Mouse (Mus musculus) limb, embryonic 11.5 days (tissue): ENCODE data around the gene Nol4l. TPM values are rescaled to one million over a fixed set of nuclear protein-coding genes. Genes with fewer than 3 reads are reported as not detected.

ENCODE experiments used
- ATAC-seq: fragments of 200-750 bp; cut with Nextera tagmentation; 2 replicates; pipeline ENCODE4 v1.8.0; 2017; ENCODE audit warnings: low read depth; ENCODE audit not compliant: insufficient number of reproducible peaks, low FRiP score, low TSS enrichment
- DNase-seq: peaks from one replicate; pipeline ENCODE4 v3.0.0-alpha.2; 2015; ENCODE audit warnings: low spot score
- H3K27ac ChIP-seq: fragments of 300-500 bp; sonication (generic); replicated peaks from 2 replicates; pipeline ENCODE4 v1.5.1; 2014; ENCODE audit warnings: low read depth, mild to moderate bottlenecking, low read length
- H3K27me3 ChIP-seq: fragments of 300-500 bp; sonication (generic); 2 replicates; pipeline ENCODE4 v1.6.1; 2014; ENCODE audit warnings: mild to moderate bottlenecking, low read length, mixed read lengths; ENCODE audit not compliant: control insufficient read depth, insufficient read depth
- H3K36me3 ChIP-seq: fragments of 300-500 bp; sonication (generic); 2 replicates; pipeline ENCODE4 v1.6.1; 2014; ENCODE audit warnings: mild to moderate bottlenecking, low read length, moderate library complexity, mixed read lengths; ENCODE audit not compliant: control insufficient read depth, insufficient read depth
- H3K4me1 ChIP-seq: fragments of 300-500 bp; sonication (generic); 2 replicates; pipeline ENCODE4 v1.6.1; 2014; ENCODE audit warnings: low read length, mixed read lengths; ENCODE audit not compliant: control insufficient read depth, insufficient read depth
- H3K4me2 ChIP-seq: fragments of 300-500 bp; sonication (generic); 2 replicates; pipeline ENCODE4 v1.6.1; 2014; ENCODE audit warnings: low read depth, mild to moderate bottlenecking, moderate library complexity; ENCODE audit not compliant: severe bottlenecking
- H3K4me3 ChIP-seq: fragments of 300-500 bp; sonication (generic); 2 replicates; pipeline ENCODE4 v1.5.1; 2014; ENCODE audit warnings: low read depth, low read length
- H3K9ac ChIP-seq: fragments of 300-500 bp; sonication (generic); 2 replicates; pipeline ENCODE4 v1.6.1; 2014; ENCODE audit warnings: mild to moderate bottlenecking, low read length
- H3K9me3 ChIP-seq: fragments of 300-500 bp; sonication (generic); 2 replicates; pipeline ENCODE4 v1.6.1; 2016; ENCODE audit warnings: low read length; ENCODE audit not compliant: control insufficient read depth
- WGBS: fragments of 180-500 bp; shearing (Covaris S2); extraction: QIAGEN DNeasy Blood & Tissue Kit; methylation state at CpG from one replicate; pipeline ENCODE4 v1.1.7; 2014; 5-methylcytosine and 5-hydroxymethylcytosine counted together
- polyA plus RNA-seq: library from polyadenylated mRNA; unstranded; fragments of >200 nt; fragmentation: Nextera tagmentation; extraction: Ambion mirVana; gene quantifications from 2 replicates; pipeline ENCODE4 v1.2.1, GENCODE M21; 2014

The Nol4l gene
- polyA plus RNA-seq, 1 experiment from 2014 or later: 14.0 TPM

GRCm38 (mm10) chr2:153533981-153534380 lies 4.2 kb upstream of the Nol4l start:
- H3K4me3 ChIP-seq: no peak overlapping the region
- H3K9me3 ChIP-seq: no peaks in the 10 kb centered on the region
- no peak overlapping the region for H3K9ac ChIP-seq
- H3K36me3 ChIP-seq: no peaks in the 10 kb centered on the region
- no peak overlapping the region for H3K4me2 ChIP-seq
- H3K27me3 ChIP-seq: peaks cover 21% of the 10 kb centered on the region
- H3K4me1 ChIP-seq: 0 out of 2 replicates have a peak, but pooled peaks cover 3% of the 10 kb centered on the region
- no peak overlapping the region for H3K27ac ChIP-seq
- no peak for DNase-seq
- ATAC-seq: no peak
- 73% methylated on average over 1 of the region's 1 CpGs for WGBS

GRCm38 (mm10) chr2:153530948-153531347 lies 1.2 kb upstream of the Nol4l start:
- 41% methylated on average over 5 of the region's 5 CpGs for WGBS
- Histone ChIP-seq H3K27me3 (peaks cover 38% of the 10 kb centered on the region), H3K9ac (no peak overlapping the region), H3K4me3 (no peak overlapping the region), H3K36me3 (no peaks in the 10 kb centered on the region), H3K9me3 (no peaks in the 10 kb centered on the region), H3K4me1 (peaks cover 10% of the 10 kb centered on the region), H3K27ac (no peak overlapping the region), H3K4me2 (no peak overlapping the region)
- DNase-seq: no peak
- ATAC-seq: no peak

GRCm38 (mm10) chr2:153529365-153529781 lies 398 bp downstream of the Nol4l start:
- Histone ChIP-seq H3K4me3 (peak overlapping the region; percentile 56), H3K9ac (peak overlapping the region; percentile 59), H3K9me3 (no peaks in the 10 kb centered on the region), H3K4me1 (peaks cover 12% of the 10 kb centered on the region), H3K27ac (no peak overlapping the region; the same call in 1 of the 2 replicates), H3K27me3 (peaks cover 38% of the 10 kb centered on the region), H3K4me2 (peak overlapping the region; percentile 99), H3K36me3 (no peaks in the 10 kb centered on the region)
- peak; percentile 70 for DNase-seq
- no peak; the same call in 1 of the 2 replicates for ATAC-seq
- WGBS: under 1% methylated on average over 38 of the region's 53 CpGs

- peaks cover 38% of the 10 kb centered on the region for H3K27me3 ChIP-seq
- no peaks in the 10 kb centered on the region for H3K36me3 ChIP-seq
- peak overlapping the region; percentile 59 for H3K9ac ChIP-seq
- H3K4me2 ChIP-seq: peak overlapping the region; percentile 99
- peak; percentile 55 for DNase-seq
- H3K27ac ChIP-seq: no peak overlapping the region
- WGBS: 0% methylated on average over 23 of the region's 70 CpGs
- no peaks in the 10 kb centered on the region for H3K9me3 ChIP-seq
- H3K4me1 ChIP-seq: peaks cover 12% of the 10 kb centered on the region
- ATAC-seq: peak; percentile 40
- H3K4me3 ChIP-seq: peak overlapping the region; percentile 56
These were observed 1.0 kb downstream of the Nol4l start for GRCm38 (mm10) chr2:153528571-153529364.

GRCm38 (mm10) chr2:153527580-153528531 lies 1.9 kb downstream of the Nol4l start:
- H3K4me2 ChIP-seq: peak overlapping the region; percentile 99
- H3K9ac ChIP-seq: peak overlapping the region; percentile 59
- peak overlapping the region; percentile 56 for H3K4me3 ChIP-seq
- H3K4me1 ChIP-seq: peaks cover 12% of the 10 kb centered on the region
- no peaks in the 10 kb centered on the region for H3K36me3 ChIP-seq
- no peak overlapping the region for H3K27ac ChIP-seq
- H3K9me3 ChIP-seq: no peaks in the 10 kb centered on the region
- WGBS: under 1% methylated on average over 42 of the region's 85 CpGs
- ATAC-seq: peak; percentile 12; the same call in 1 of the 2 replicates
- peak; percentile 70 for DNase-seq
- peaks cover 38% of the 10 kb centered on the region for H3K27me3 ChIP-seq

- Histone ChIP-seq H3K9ac (no peak overlapping the region), H3K4me3 (no peak overlapping the region; the same call in 1 of the 2 replicates), H3K27me3 (peaks cover 38% of the 10 kb centered on the region), H3K4me2 (0 out of 2 replicates have a peak overlapping the region, but pooled peaks have one; percentile 99), H3K27ac (no peak overlapping the region), H3K4me1 (peaks cover 17% of the 10 kb centered on the region), H3K9me3 (no peaks in the 10 kb centered on the region), H3K36me3 (no peaks in the 10 kb centered on the region)
- ATAC-seq (no peak), DNase-seq (no peak)
- 55% methylated on average over 9 of the region's 9 CpGs for WGBS
These were observed 2.8 kb downstream of the Nol4l start for GRCm38 (mm10) chr2:153526850-153527530.

- no peak for ATAC-seq
- Histone ChIP-seq H3K9me3 (no peaks in the 10 kb centered on the region), H3K4me2 (no peak overlapping the region), H3K4me3 (no peak overlapping the region), H3K27ac (no peak overlapping the region), H3K27me3 (peaks cover 33% of the 10 kb centered on the region), H3K4me1 (peaks cover 19% of the 10 kb centered on the region), H3K9ac (no peak overlapping the region), H3K36me3 (no peaks in the 10 kb centered on the region)
- peak; percentile 36 for DNase-seq
- 13% methylated on average over 10 of the region's 10 CpGs for WGBS
These were observed 3.9 kb downstream of the Nol4l start for GRCm38 (mm10) chr2:153525906-153526311.

- no peak overlapping the region for H3K27ac ChIP-seq
- peaks cover 16% of the 10 kb centered on the region for H3K4me1 ChIP-seq
- H3K9ac ChIP-seq: no peak overlapping the region
- no peaks in the 10 kb centered on the region for H3K36me3 ChIP-seq
- H3K4me3 ChIP-seq: no peak overlapping the region
- peaks cover 22% of the 10 kb centered on the region for H3K27me3 ChIP-seq
- WGBS: 75% methylated on average over 2 of the region's 2 CpGs
- no peaks in the 10 kb centered on the region for H3K9me3 ChIP-seq
- no peak overlapping the region for H3K4me2 ChIP-seq
- DNase-seq: no peak
- no peak for ATAC-seq
These were observed 5.0 kb downstream of the Nol4l start for GRCm38 (mm10) chr2:153524727-153525126.
